Mouse (Mus musculus) kidney, adult 2 months (tissue): ENCODE results near the gene Ptges2.
A peak's percentile ranks its signal among the peaks of the same experiment; 100 is the strongest.

Experiments used
- CTCF ChIP-seq: fragments of 200-500 bp; conservative IDR thresholded peaks from 2 replicates; pipeline ENCODE4 v1.5.1; 2011; ENCODE audit warnings: low read depth, mild to moderate bottlenecking, control low read depth, low read length, moderate library complexity, mixed read lengths; ENCODE audit not compliant: insufficient read depth, insufficient read length
- POLR2A ChIP-seq: fragments of 200-500 bp; IDR thresholded peaks from one replicate; pipeline ENCODE4 v1.6.1; 2011; ENCODE audit warnings: low read depth, low read length, control low read depth

GRCm38 (mm10) chr2:32394973-32395372 is 723 bp upstream of the Ptges2 start:
- no peak for TF ChIP-seq POLR2A
- TF ChIP-seq CTCF = peak; percentile 41
